Mouse (Mus musculus) kidney, postnatal 10 days (tissue): Measurements from ENCODE around the gene Abca7.

Experiments
- DNase-seq: peaks from one replicate; pipeline ENCODE4 v3.0.0; 2021; ENCODE audit warnings: mixed read lengths

Abca7 gene

DNA sequence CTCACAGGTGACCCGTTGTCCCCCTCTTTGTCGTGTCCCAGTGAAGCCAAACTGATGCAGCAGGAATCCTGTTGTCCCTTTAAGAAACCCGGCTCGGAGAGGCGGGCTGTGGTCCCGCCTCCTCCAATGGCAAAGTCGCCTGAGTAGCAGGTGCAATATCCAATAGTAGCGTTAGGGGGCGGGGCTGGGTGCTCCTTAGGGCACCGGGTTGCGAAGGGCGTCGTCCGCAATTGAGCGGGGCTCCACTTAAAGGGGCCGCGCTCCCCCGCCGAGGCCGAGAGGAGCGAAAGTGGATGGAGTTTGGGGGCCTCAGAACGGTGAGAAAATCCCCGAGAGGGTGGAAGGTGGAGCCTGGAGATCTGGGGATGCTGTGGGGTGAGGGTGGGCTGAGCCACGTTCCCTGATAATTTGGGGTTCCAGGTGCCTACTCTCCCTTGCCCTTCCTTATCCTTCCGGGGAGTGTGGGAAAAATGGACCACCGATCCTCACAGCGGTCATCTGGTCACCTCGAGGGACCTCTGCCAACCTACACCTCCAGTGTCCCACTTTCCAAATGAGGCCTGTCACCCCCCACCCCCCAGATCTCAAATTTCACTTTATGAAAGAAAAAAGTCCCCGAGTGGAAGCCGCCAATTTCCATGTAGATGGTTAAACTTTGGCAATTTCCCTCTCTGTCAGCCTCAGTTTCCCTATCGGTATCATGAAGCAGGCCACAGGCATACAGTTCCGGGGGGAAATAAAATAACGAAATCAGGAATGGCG lies at the start of gene Abca7:
Gene Abca7 (plus strand): TSS at position 223 of the 762 bp plus-strand sequence.
- DNase-seq = peak; percentile 99

- DNase-seq = no peak
Measured at GRCm38 (mm10) chr10:79946752-79947322, 49.5 kb upstream of the Abca7 start.

DNA sequence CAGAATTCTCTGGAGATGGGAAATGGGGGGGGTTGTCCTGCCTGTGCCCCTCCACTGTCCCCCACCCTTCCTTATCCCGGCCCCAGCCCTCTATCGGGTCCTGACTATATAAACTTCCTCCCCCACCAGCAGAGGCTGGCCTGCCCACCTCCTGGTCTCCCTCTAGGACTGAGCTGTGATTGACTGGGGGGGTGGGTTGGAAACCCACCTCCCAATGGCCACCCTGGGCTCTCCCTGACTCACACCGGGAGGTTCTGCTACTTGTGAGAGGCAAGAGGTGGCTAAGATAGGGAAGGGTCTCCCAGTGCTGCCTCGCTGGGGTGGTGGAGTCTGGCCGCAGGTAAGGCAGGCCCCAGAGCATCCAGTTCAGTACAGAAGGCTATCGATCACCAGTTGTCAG lies 48.8 kb upstream of the Abca7 start:
- DNase-seq = no peak

DNA sequence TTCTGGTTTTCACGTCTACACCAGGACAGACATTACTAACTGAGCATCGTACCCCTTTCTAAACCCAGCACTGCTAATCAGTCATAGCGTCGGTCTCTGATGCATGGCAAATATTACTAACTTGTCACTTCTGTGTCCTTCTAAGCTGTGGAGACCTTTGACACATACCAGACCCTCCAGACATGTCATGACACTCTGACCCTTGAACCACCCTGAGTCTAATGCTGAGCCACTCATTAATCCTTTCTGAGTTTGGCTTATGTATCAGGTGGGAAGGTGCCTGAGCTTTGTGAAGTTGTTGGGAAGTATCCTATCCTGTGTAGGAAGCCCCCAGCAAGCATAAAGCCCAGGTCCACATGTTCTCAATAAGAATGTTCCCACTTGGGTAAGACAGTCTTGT lies 46.4 kb upstream of the Abca7 start:
- no peak for DNase-seq

DNA sequence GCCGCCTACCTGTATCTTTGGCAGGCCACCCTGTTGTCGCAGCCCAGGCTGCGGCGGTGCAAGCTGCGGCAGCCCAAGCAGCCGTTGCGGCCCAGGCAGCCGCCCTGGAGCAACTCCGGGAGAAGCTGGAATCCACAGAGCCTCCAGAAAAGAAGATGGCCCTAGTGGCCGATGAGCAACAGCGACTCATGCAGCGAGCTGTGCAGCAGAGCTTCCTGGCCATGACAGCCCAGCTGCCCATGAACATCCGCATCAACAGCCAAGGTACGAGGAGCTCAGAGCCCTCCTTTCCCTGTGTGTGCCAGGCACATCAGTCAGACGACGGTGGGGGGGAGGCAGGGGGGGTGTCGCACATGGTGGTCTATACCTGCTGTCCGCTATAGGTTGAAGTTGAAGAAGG lies 45.6 kb upstream of the Abca7 start:
- DNase-seq = no peak

GRCm38 (mm10) chr10:79953946-79954345 lies 42.3 kb upstream of the Abca7 start:
- peak; percentile 74 for DNase-seq

DNA sequence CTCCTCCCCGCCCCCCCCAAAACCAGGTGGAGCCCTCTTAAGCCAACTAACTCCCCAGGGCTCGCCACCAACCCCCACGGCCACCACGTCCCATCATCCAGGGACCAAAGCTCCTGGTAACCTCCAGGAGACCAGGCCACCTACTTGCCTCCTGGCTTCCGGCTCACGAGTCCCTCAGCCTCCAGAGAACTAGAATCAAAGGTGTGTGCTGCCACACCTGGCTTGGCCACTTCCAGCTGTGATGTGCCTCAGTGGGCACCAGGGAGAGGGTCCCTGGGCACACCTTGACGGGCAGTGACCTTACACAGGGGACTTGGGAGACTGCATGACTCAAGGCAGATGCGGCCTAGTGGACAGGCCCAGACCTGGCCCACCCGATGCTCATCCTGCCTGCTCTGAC lies 40.6 kb upstream of the Abca7 start:
- DNase-seq = no peak

- no peak for DNase-seq
Measured at GRCm38 (mm10) chr10:79956643-79957154, 39.6 kb upstream of the Abca7 start.

DNA sequence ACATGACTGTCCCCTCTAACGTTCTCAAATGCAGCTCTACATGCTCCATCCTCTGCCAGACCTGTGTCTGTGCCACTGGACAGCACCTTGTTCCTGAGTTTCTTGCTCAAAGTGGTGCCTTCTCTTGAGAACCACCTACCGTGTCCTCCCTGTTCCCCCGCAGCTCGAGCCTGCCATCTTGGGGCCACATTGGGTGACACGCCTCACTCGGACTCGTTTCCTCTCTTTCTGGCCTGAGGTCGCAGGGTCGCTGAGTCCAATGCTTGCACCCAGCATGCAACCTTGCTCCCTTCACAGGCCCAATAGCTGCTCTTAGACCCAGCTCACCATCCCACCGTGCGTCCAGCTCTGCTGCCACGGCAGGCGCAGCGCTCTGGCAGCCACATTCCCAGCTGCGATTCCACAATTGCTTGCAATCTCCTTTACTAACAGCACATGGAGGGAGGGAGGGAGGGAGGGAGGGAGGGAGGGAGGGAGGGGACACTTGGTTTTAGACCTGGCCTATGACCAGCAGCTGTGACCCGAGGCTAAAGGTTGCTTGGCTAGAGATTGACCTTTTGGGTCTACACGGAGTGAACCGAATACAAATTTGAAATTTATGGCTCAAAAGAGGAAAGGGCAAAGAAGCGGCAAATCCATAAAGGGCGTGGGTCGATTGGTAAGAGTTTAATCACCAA lies 38.0 kb upstream of the Abca7 start:
- DNase-seq = peak; percentile 92

GRCm38 (mm10) chr10:79959412-79959811 lies 36.9 kb upstream of the Abca7 start:
- DNase-seq = peak; percentile 71

GRCm38 (mm10) chr10:79959847-79960601 lies 36.3 kb upstream of the Abca7 start, which contains the start of gene Wdr18:
Wdr18 (plus strand) TSS chr10:79960152.
- DNase-seq = peak; percentile 99

- no peak for DNase-seq
Measured at GRCm38 (mm10) chr10:79960671-79961294, 35.5 kb upstream of the Abca7 start.

DNA sequence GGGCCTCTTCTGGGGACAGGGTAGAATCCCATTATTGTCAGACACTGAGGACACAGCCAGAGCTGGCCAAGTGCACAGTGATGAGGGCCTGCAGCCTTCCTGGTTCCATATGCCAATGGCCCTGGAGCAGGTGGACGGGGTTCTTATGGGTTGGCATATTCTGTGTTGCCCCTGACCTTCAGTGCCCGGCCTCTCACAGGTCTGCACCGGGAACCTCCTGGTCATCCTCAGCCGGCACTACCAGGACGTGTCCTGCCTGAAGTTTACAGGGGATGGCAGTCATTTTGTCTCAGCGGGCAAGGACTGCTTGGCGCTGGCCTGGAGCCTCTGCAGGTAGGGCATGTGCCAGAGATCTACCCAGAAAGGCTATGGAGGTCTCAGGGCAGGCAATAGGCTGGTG lies 31.6 kb upstream of the Abca7 start:
- DNase-seq = no peak

DNA sequence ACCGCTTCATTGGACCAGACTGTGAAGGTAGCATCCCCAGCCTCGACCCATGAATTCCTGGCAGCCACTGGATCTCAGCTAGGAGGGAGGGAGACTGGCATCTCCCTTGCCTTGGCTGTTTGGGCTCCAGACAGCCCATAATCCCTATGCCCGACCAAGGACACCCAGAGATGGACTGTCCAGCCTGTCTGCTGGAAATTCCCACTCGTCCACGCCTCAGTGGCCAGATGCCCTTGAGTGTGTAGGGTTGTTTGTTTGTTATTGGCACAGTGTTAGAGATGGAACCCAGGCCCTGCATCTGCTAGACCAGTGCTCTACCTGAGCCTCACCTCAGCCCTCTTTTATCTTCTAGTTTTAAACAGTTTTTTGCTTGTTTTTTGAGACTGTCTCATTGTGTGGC lies 31.0 kb upstream of the Abca7 start:
- no peak for DNase-seq

DNA sequence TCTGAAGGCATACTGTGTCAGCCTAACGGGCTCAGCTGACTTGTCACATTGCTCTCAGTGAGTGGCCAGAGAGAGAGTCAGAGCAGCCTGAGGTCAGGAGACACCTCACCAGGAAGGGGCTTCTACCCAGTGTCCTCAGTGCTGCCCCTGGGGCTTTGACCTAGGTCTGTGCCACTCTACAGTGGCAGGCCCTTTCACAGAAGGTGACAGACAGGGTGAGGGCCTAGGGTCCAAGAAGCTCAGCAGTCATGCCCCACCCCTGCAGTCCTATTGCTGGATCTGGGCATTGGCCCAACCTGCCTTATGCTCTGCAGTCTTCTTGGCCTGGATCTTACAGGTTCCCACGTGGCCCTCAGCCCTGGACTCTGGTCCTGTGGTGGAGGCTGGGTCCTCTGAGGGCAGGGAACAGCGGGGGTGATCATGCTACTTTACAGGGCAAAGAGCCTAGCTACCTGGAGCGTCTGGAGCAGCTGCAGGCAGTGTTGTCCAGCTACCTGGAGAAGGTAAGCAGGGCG lies 29.4 kb upstream of the Abca7 start:
- peak; percentile 83 for DNase-seq

DNA sequence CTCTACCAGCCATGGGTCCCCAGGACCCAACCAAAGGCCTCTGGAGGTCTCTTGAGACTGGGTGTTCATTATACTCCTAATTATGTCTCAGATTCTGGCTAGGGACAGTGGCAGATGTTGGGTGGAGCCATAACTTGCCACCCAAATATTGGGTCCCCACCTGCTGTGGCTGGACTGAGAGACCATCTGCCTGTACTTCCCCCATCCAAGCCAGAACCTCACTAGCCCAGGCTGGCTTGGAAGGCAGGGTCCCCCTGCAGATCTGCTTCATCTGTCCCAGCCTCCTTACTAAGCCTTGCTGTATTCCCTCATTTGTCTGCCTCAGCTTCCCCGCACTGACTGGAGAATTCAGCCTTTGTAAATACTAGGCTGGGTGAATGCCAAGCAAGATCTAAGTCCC lies 28.1 kb upstream of the Abca7 start:
- DNase-seq = no peak

DNA sequence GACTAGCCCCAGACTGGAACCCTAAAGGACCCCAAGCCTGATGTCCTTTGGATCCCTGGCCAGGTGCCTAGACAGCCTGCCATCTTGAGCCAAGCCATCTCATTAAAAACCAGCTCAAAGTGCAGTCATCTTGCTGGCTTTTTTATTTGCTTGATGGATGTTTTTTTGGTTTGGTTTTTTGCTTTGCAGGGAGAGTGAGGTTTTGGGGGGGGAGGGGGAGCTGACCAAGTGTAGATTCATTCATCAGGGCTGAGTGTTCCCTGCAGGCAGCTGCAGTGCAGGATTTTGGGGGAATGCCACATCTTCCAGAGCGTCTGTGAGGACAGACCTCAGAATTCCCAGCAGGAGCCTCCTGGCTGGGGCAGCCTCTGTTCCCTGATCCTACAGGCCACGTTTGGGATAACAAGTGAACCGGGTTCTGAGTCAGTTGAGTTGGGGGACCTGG lies 27.1 kb upstream of the Abca7 start:
- peak; percentile 61 for DNase-seq

DNA sequence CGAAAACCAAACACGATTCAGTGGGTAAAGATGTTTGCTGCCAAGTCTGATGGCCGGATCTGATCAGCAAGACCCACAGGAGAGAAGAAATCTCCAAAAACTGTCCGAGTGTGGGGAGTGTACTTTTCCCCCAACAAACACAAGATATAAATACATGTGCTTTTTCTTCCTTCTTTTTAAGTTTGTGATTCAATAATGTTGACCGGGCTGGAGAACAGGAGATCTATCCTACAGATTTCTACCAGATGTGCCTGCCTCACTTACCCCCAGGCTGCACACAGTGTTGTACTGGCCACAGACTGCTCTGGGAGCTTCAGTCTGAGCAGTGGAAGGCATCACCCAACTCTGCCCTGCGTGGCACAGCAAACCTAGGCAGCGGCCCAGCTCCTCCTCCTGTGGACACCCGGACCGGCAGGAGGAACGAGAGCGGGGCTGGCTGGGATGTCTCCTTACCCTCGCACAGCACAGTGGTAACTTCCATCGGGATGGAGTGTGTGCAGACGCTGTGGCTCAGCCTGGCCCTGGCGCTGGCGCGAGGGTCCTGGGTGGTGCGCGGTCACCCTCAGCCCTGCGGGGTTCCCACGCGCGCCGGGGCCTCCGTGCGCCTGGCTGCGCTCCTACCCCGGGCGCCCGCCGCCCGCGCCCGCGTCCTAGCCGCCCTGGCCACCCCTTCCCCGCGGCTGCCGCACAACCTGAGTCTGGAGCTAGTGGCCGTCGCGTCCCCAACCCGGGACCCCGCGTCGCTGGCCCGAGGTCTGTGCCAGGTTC lies 25.7 kb upstream of the Abca7 start, which contains the start of gene Grin3b:
Gene Grin3b (plus strand): TSS at position 301 of the 768 bp plus-strand sequence.
- DNase-seq = no peak

GRCm38 (mm10) chr10:79971183-79971497 lies 25.2 kb upstream of the Abca7 start:
- no peak for DNase-seq

- DNase-seq = peak; percentile 76
Measured at GRCm38 (mm10) chr10:79972831-79973230, 23.5 kb upstream of the Abca7 start.

GRCm38 (mm10) chr10:79974087-79974486 lies 22.2 kb upstream of the Abca7 start:
- DNase-seq = no peak

DNA sequence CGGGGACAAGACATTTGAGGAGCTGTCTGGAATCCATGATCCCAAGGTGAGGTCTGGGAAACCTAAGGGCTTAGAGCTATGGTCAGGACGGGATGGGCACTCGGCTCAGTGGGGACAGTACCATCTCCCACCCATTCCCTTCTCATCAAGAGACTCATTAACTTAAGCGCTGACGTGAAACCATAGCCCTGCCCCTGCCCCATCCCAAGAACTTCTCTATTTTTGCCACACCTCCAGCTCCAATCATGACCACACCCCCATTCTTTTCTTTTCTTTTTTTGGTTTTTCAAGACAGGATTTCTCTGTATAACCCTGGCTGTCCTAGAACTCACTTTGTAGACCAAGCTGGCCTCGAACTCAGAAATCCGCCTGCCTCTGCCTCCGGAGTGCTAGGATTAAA lies 21.6 kb upstream of the Abca7 start:
- DNase-seq = no peak
